Mouse (Mus musculus) kidney, postnatal 0 days (tissue): ENCODE measurements at regions not wholly inside any gene's neighbourhood (a gene's known extent, or its start where the extent isn't known, plus 50 kb on each side); places are given as distances from the start of the nearest gene placed in this dataset.

Experiments
- ATAC-seq: fragments of 200-750 bp; cut with Nextera tagmentation; replicated peaks from 2 replicates; pipeline ENCODE4 v1.8.0; 2017; ENCODE audit warnings: low read depth, moderate number of reproducible peaks, moderate TSS enrichment, moderate library complexity; ENCODE audit not compliant: low FRiP score
- DNase-seq: peaks from one replicate; pipeline ENCODE4 v3.0.0-alpha.2; 2016; ENCODE audit warnings: low spot score
- H3K27ac ChIP-seq: fragments of 300-500 bp; sonication (generic); 2 replicates; pipeline ENCODE4 v1.5.1; 2014; ENCODE audit warnings: mild to moderate bottlenecking
- H3K27me3 ChIP-seq: fragments of 300-500 bp; sonication (generic); 2 replicates; pipeline ENCODE4 v1.6.1; 2014; ENCODE audit warnings: low read length, mixed read lengths; ENCODE audit not compliant: insufficient read depth
- H3K36me3 ChIP-seq: fragments of 300-500 bp; sonication (generic); 2 replicates; pipeline ENCODE4 v1.6.1; 2014; ENCODE audit warnings: low read length, mixed read lengths; ENCODE audit not compliant: insufficient read depth
- H3K4me1 ChIP-seq: fragments of 300-500 bp; sonication (generic); replicated peaks from 2 replicates; pipeline ENCODE4 v1.6.1; 2014; ENCODE audit warnings: antibody characterized with exemption, low read length, mixed read lengths; ENCODE audit not compliant: insufficient read depth
- H3K4me2 ChIP-seq: fragments of 300-500 bp; sonication (generic); 2 replicates; pipeline ENCODE4 v1.6.1; 2014; ENCODE audit warnings: mild to moderate bottlenecking, low read length, moderate library complexity, mixed read lengths
- H3K4me3 ChIP-seq: fragments of 300-500 bp; sonication (generic); replicated peaks from 2 replicates; pipeline ENCODE4 v1.5.1; 2014; ENCODE audit warnings: low read depth, low read length
- H3K9ac ChIP-seq: fragments of 300-500 bp; sonication (generic); 2 replicates; pipeline ENCODE4 v1.6.1; 2014; ENCODE audit warnings: low read depth, low read length
- H3K9me3 ChIP-seq: fragments of 300-500 bp; sonication (generic); replicated peaks from 2 replicates; pipeline ENCODE4 v1.6.1; 2016; ENCODE audit warnings: low read length, inconsistent platforms, mixed read lengths
- CTCF ChIP-seq: IDR thresholded peaks from 2 replicates; pipeline ENCODE4 v1.5.1; 2016; ENCODE audit warnings: antibody characterized with exemption, low read depth, mild to moderate bottlenecking, moderate library complexity
- WGBS: fragments of 180-500 bp; shearing (Covaris S2); extraction: QIAGEN DNeasy Blood & Tissue Kit; methylation state at CpG from one replicate; pipeline ENCODE4 v1.1.7; 2014; 5-methylcytosine and 5-hydroxymethylcytosine counted together

- no peaks in the 10 kb centered on the region for H3K9me3 ChIP-seq
- no peaks in the 10 kb centered on the region for H3K36me3 ChIP-seq
- no peaks in the 10 kb centered on the region for H3K27me3 ChIP-seq
- 84% methylated on average over 7 of the region's 7 CpGs for WGBS
- no peak overlapping the region for H3K4me2 ChIP-seq
- no peaks in the 10 kb centered on the region for H3K4me1 ChIP-seq
- no peak overlapping the region for H3K27ac ChIP-seq
- no peak overlapping the region for H3K4me3 ChIP-seq
- no peak for DNase-seq
- TF ChIP-seq CTCF = no peak
- H3K9ac ChIP-seq = no peak overlapping the region
- no peak for ATAC-seq
These were observed 99.2 kb downstream of the Bms1 start for GRCm38 (mm10) chr6:118320021-118320525.

- H3K4me1 ChIP-seq = no peaks in the 10 kb centered on the region
- H3K27me3 ChIP-seq = no peaks in the 10 kb centered on the region
- H3K36me3 ChIP-seq = no peaks in the 10 kb centered on the region
- H3K4me2 ChIP-seq = no peak overlapping the region
- 88% methylated on average over 6 of the region's 6 CpGs for WGBS
- H3K9me3 ChIP-seq = no peaks in the 10 kb centered on the region
- DNase-seq = no peak
- H3K9ac ChIP-seq = no peak overlapping the region
- no peak overlapping the region for H3K27ac ChIP-seq
- TF ChIP-seq CTCF = no peak
- no peak overlapping the region for H3K4me3 ChIP-seq
- no peak for ATAC-seq
These were observed 103.4 kb downstream of the Bms1 start for GRCm38 (mm10) chr6:118315881-118316280.

- Histone ChIP-seq H3K4me1 (no peaks in the 10 kb centered on the region), H3K4me2 (no peak overlapping the region), H3K27me3 (no peaks in the 10 kb centered on the region), H3K36me3 (no peaks in the 10 kb centered on the region), H3K9ac (no peak overlapping the region), H3K27ac (no peak overlapping the region), H3K4me3 (no peak overlapping the region), H3K9me3 (no peaks in the 10 kb centered on the region)
- DNase-seq (no peak), ATAC-seq (no peak)
- no peak for TF ChIP-seq CTCF
- 30% methylated on average over 13 of the region's 13 CpGs for WGBS
These were observed 104.2 kb downstream of the Bms1 start for GRCm38 (mm10) chr6:118314941-118315687.

GRCm38 (mm10) chr6:118311081-118311480 is 108.2 kb downstream of the Bms1 start:
- Histone ChIP-seq H3K27me3 (no peaks in the 10 kb centered on the region), H3K4me3 (no peak overlapping the region), H3K9ac (no peak overlapping the region), H3K27ac (no peak overlapping the region), H3K4me2 (no peak overlapping the region), H3K9me3 (no peaks in the 10 kb centered on the region), H3K36me3 (no peaks in the 10 kb centered on the region), H3K4me1 (no peaks in the 10 kb centered on the region)
- ATAC-seq (no peak), DNase-seq (no peak)
- no peak for TF ChIP-seq CTCF
- WGBS = 68% methylated on average over 9 of the region's 9 CpGs

- 71% methylated on average over 2 of the region's 2 CpGs for WGBS
- TF ChIP-seq CTCF = no peak
- H3K4me3 ChIP-seq = no peak overlapping the region
- no peaks in the 10 kb centered on the region for H3K4me1 ChIP-seq
- H3K9me3 ChIP-seq = no peaks in the 10 kb centered on the region
- no peak for DNase-seq
- no peak for ATAC-seq
- no peaks in the 10 kb centered on the region for H3K27me3 ChIP-seq
- no peak overlapping the region for H3K27ac ChIP-seq
- H3K9ac ChIP-seq = no peak overlapping the region
- no peak overlapping the region for H3K4me2 ChIP-seq
- no peaks in the 10 kb centered on the region for H3K36me3 ChIP-seq
These were observed 109.4 kb downstream of the Bms1 start for GRCm38 (mm10) chr6:118309923-118310322.

- H3K36me3 ChIP-seq = no peaks in the 10 kb centered on the region
- H3K9ac ChIP-seq = no peak overlapping the region
- H3K4me1 ChIP-seq = no peaks in the 10 kb centered on the region
- WGBS = 63% methylated on average over 3 of the region's 3 CpGs
- no peaks in the 10 kb centered on the region for H3K9me3 ChIP-seq
- no peaks in the 10 kb centered on the region for H3K27me3 ChIP-seq
- no peak for ATAC-seq
- H3K4me3 ChIP-seq = no peak overlapping the region
- TF ChIP-seq CTCF = no peak
- no peak for DNase-seq
- no peak overlapping the region for H3K27ac ChIP-seq
- H3K4me2 ChIP-seq = no peak overlapping the region
These were observed 110.7 kb downstream of the Bms1 start for GRCm38 (mm10) chr6:118308586-118308985.
